Mouse (Mus musculus): ENCODE measurements around the gene Zc3h18.

Zc3h18 gene

GRCm38 (mm10) chr8:122393717-122394116, 17.3 kb downstream of the Zc3h18 start:
- DNase-seq (ENCODE audit: low spot score) = no peak

DNA sequence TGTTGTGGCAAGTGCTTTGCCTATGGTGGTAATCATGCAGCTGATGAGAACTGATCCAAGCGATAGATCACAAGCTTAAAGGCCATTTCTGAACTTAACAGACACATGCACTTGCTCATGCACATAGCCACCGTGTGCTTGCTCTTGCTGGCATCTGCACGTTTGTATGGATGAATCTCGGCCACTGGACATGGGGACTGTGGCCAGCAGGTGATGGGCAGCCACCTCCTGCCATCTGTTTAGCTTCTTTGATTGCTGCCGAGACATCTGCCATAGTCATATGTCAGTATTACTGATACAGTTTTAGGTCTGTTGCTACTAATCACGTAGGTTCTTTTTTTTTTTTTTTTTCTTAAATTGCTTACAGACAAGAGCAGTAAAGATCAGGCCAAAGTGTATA, 18.9 kb downstream of the Zc3h18 start:
- no peak for DNase-seq (ENCODE audit: low spot score)

- no peak for DNase-seq (ENCODE audit: low spot score)
Measured at GRCm38 (mm10) chr8:122398186-122398585, 21.8 kb downstream of the Zc3h18 start.

GRCm38 (mm10) chr8:122405146-122405805, 28.9 kb downstream of the Zc3h18 start:
- DNase-seq (ENCODE audit: low spot score) = no peak

DNA sequence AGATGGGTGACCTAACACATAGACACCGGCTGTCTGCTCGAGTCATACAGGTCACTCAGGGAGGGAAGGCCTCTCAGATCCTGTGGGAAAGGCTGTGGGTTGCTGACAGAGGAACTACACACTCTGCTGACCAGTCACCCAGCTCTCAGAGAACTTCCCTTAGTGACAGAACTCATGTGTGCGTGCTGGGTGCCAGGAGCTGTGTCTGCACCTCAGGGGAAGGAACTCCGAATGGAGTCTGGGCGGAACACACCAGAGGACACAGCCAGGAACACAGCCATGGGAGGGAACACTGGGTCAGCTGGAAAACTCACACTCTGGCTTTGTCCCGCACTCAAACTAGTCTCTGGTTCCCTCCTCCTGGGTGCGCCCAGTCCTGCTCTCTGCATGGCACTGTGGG, 31.3 kb downstream of the Zc3h18 start:
- no peak for DNase-seq (ENCODE audit: low spot score)

GRCm38 (mm10) chr8:122414311-122414710, 37.9 kb downstream of the Zc3h18 start:
- DNase-seq (ENCODE audit: low spot score) = no peak

DNA sequence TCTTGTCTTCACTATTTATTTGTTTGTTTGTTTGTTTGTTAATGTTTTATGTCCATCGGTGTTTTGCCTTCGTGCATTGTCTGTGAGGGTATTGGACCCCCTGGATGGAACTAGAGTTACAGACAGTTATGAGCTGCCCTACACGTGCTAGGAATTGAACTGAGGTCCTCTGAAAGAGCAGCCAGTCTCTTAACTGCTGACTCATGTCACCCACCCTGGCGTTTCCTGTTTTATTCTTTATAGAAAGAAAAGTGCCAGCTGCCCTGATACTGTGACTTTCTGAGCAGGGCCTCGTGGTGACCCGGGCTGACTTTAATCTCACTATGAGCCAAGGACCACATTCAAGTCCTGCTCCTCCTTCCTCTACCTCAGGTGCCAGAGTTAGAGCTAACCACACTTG, 39.1 kb downstream of the Zc3h18 start:
- no peak for DNase-seq (ENCODE audit: low spot score)

GRCm38 (mm10) chr8:122419881-122420555, 43.6 kb downstream of the Zc3h18 start:
- DNase-seq (ENCODE audit: low spot score) = no peak

GRCm38 (mm10) chr8:122421376-122422070, 45.1 kb downstream of the Zc3h18 start, which contains the start of gene Il17c:
Gene Il17c (plus strand): TSS chr8:122422020.
- no peak for DNase-seq (ENCODE audit: low spot score)

DNA sequence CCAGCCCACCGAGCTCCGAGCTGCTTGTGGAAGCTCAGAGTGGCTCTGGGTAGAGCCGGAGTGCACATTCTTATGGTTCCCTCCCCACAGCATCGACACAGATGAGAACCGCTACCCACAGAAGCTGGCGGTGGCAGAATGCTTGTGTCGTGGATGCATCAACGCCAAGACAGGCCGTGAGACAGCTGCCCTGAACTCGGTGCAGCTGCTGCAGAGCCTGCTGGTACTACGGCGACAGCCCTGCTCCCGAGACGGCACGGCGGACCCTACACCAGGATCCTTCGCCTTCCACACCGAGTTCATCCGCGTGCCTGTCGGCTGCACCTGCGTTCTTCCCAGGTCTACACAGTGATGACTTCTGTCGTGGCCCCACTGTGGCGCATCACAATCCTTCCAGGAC, 46.8 kb downstream of the Zc3h18 start:
- no peak for DNase-seq (ENCODE audit: low spot score)

DNA sequence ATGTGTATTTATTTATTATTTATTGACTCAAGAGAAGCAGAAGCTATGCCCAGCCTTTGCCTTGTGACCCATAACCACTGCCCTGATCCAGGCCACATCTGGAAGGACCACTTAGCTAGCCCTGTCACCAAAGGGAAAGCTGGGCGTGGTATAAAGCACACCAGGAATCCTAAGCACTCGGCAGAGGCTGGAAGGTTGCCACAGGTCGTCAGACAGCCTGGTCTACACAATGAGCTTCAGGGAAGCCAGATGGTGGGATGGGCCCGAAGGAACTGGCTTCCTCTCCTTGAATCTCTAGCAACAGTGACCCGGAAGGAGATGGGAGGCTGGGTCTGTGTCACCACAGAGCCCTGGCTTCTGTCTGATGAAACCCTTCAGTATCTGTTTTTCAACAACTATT, 47.2 kb downstream of the Zc3h18 start:
- DNase-seq (ENCODE audit: low spot score) = no peak

DNA sequence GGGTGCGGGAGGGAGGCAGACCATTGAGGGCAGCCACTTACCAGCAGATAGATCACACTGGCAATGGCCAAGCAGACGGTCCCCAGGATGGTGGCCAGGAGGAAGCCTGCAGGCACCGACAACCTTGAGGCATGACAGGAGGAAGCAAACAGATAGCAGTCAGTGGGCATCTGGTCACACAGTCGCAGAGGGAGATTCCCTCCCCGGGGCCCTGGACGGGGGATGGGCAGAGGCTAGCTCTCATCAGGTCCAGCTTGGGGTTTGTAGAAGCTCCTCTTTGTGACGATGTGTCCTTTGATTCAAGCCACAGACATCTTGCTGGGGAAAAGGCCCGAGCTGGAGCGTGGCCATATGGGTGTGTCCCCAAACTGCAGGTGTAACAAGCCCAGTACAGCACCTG, 49.7 kb downstream of the Zc3h18 start:
- DNase-seq (ENCODE audit: low spot score) = no peak

- DNase-seq (ENCODE audit: low spot score) = no peak
Measured at GRCm38 (mm10) chr8:122427607-122428006, 51.2 kb downstream of the Zc3h18 start.

DNA sequence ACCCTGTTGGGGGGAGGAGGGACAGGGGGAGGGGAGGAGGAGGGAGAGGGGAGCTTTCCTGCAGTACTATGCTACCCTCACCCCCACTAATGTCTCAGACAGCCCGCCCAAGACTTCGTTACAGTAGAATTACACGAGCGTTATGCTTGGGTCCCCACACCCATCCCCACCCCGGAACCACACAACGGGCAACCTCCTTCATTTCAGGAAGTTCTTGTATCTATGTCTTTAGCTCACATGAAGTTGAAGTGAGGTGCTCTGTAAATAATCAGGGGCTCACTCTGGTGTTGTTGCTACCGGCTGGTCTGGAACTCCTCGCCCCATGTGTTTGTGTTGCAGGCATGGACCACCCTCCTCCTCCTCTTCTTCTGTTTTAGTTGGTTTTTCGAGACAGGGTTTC, 51.8 kb downstream of the Zc3h18 start:
- DNase-seq (ENCODE audit: low spot score) = no peak

- DNase-seq (ENCODE audit: low spot score) = no peak
Measured at GRCm38 (mm10) chr8:122430058-122430636, 53.7 kb downstream of the Zc3h18 start.

- no peak for DNase-seq (ENCODE audit: low spot score)
Measured at GRCm38 (mm10) chr8:122430646-122431045, 54.2 kb downstream of the Zc3h18 start.

DNA sequence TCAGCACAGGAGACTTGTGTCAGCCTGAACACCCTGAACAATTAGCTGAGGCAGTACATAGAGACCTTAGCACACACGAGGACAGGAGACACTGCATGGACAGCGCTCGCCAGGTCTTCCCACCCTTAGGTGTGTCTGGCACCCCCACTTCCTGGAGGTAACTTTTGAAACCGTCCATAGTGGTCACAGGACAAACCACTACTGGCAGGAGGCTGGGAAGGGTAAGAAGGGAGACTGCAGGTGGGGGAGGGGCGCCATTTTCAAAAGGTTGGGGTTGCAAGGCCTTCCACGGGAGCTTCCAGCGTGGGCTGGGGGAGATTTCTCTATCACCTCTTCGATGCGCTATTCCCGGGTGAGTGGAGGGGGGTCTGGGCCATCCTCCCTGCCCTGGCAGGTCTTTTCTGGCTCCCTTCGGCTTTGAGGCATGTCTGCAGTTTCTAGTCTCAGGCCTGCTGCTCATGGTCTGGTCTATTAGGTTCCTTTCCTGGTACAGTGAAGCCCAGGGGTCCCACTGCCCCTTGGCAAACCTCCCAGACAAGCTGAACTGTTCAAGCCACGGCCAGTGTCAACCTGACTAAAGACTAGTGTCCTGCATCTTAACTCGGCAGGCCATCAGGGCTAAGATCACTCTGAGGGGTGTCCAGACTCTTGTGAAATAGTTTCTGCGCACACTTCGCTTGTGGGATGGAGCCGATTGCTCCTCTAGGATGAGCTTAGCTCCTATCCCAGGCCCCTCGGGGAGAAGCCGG, 55.5 kb downstream of the Zc3h18 start:
- no peak for DNase-seq (ENCODE audit: low spot score)

- peak; percentile 60 for DNase-seq (ENCODE audit: low spot score)
Measured at GRCm38 (mm10) chr8:122432443-122433268, 56.2 kb downstream of the Zc3h18 start, which contains the start of gene Cyba. Gene Cyba (minus strand): TSS chr8:122432930.

- no peak for DNase-seq (ENCODE audit: low spot score)
Measured at GRCm38 (mm10) chr8:122433269-122433905, 57.0 kb downstream of the Zc3h18 start.

DNA sequence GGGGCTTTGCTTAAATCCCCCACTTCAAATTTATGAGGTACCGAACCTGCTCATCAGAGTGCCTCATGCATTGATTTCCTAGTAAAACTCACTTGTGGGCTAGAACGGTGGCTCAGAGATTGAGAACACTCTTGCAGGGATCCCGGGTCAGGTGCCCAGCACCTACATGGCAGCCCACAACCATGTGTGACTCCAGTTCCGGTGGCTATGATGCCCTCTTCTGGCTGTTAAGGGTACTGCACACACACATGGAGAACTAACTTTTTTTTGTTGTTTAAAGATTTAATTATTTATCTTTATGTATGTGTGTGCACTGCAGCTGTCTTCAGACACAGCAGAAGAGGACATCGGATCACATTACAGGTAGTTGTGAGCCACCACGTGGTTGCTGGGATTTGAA, 59.0 kb downstream of the Zc3h18 start:
- DNase-seq (ENCODE audit: low spot score) = no peak

DNA sequence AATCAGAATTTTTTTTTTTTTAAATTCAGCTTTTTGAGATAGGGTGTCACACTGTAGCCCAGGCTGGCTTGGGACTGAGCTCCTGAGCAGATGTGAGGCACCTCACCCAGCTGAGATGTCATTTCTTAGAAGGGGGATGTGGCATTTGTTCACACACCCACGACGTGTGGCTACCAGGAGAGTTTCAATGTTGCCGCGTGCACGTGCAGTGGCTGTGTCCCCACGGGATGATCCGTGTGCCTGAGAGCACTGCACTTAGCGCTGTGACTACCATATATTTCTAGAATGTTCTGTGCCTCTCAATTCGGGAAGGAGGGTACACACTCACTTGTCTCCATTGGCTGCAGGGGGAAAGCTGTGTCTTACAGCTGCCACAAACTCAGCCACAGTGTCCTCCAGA, 59.7 kb downstream of the Zc3h18 start:
- no peak for DNase-seq (ENCODE audit: low spot score)

Data from ovary, adult 18-20 months (tissue).